Mouse (Mus musculus) liver, postnatal 0 days (tissue): Measurements from ENCODE around the gene Atp5d. TPM values are rescaled to one million over a fixed set of nuclear protein-coding genes. Genes with fewer than 3 reads are reported as not detected.

ENCODE experiments used
- ATAC-seq: fragments of 200-750 bp; cut with Nextera tagmentation; 2 replicates; pipeline ENCODE4 v1.8.0; 2017; ENCODE audit warnings: mild to moderate bottlenecking, moderate library complexity
- DNase-seq: peaks from one replicate; pipeline ENCODE4 v3.0.0-alpha.2; 2016
- H3K27ac ChIP-seq: fragments of 300-500 bp; sonication (generic); 2 replicates; pipeline ENCODE4 v1.5.1; 2014; ENCODE audit warnings: antibody characterized with exemption, moderate library complexity, mild to moderate bottlenecking, low read depth
- H3K27me3 ChIP-seq: fragments of 300-500 bp; sonication (generic); 2 replicates; pipeline ENCODE4 v1.6.1; 2014; ENCODE audit warnings: low read length, control low read depth, mixed read lengths; ENCODE audit not compliant: insufficient read depth
- H3K36me3 ChIP-seq: fragments of 300-500 bp; sonication (generic); replicated peaks from 2 replicates; pipeline ENCODE4 v1.6.1; 2014; ENCODE audit warnings: mild to moderate bottlenecking, control low read depth, low read length, moderate library complexity, mixed read lengths; ENCODE audit not compliant: insufficient read depth
- H3K4me1 ChIP-seq: fragments of 300-500 bp; sonication (generic); 2 replicates; pipeline ENCODE4 v1.6.1; 2014; ENCODE audit warnings: antibody characterized with exemption, mild to moderate bottlenecking, control low read depth; ENCODE audit not compliant: insufficient read depth
- H3K4me2 ChIP-seq: fragments of 300-500 bp; sonication (generic); 2 replicates; pipeline ENCODE4 v1.6.1; 2014; ENCODE audit warnings: low read depth, mild to moderate bottlenecking, low read length, moderate library complexity, mixed read lengths
- H3K4me3 ChIP-seq: fragments of 300-500 bp; sonication (generic); 2 replicates; pipeline ENCODE4 v1.5.1; 2014; ENCODE audit warnings: low read depth, low read length
- H3K9ac ChIP-seq: fragments of 300-500 bp; sonication (generic); replicated peaks from 2 replicates; pipeline ENCODE4 v1.6.1; 2014; ENCODE audit warnings: mild to moderate bottlenecking, moderate library complexity
- H3K9me3 ChIP-seq: fragments of 300-500 bp; sonication (generic); 2 replicates; pipeline ENCODE4 v1.6.1; 2016; ENCODE audit warnings: mild to moderate bottlenecking, control low read depth, low read length, mixed read lengths
- CTCF ChIP-seq: sonication (generic); IDR thresholded peaks from 2 replicates; pipeline ENCODE4 v1.5.1; 2016; ENCODE audit warnings: antibody characterized with exemption, low read depth
- EP300 ChIP-seq: IDR thresholded peaks from 2 replicates; pipeline ENCODE4 v1.6.1; 2016; ENCODE audit warnings: antibody characterized with exemption, low read depth, mild to moderate bottlenecking
- WGBS: fragments of 180-500 bp; shearing (Covaris S2); extraction: QIAGEN DNeasy Blood & Tissue Kit; methylation state at CpG from one replicate; pipeline ENCODE4 v1.1.7; 2014; ENCODE audit not compliant: insufficient replicate concordance; 5-methylcytosine and 5-hydroxymethylcytosine counted together
- polyA plus RNA-seq: library from polyadenylated mRNA; unstranded; fragments of >200 nt; fragmentation: Nextera tagmentation; extraction: Ambion mirVana; gene quantifications from 2 replicates; pipeline ENCODE4 v1.2.1, GENCODE M21; 2015

Atp5d gene
- polyA plus RNA-seq, 1 experiment from 2014 or later: 576 TPM

DNA sequence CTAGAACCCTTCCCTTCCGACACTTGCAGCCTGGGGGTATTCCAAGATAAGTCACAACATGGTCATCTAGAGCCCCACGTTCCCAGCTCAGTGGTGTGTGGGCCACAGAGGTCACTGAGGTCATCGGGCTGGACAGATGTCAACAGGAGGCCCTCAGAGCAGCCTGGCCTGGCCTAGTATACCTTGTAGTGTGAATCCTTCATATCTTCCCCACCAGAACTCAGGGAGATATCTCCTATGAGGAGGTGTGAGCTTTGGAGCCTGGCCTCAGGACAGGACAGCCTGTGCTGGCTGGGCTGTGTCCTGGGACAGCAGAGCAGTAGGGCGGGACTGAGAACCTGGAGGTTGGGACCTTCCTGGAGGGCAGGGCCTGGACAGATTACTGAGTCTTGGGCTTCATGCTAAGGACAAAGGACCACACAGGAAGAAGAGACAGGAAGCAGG lies 8.2 kb downstream of the Atp5d start:
- Histone ChIP-seq H3K27ac (peak overlapping the region; percentile 99), H3K9me3 (no peaks in the 10 kb centered on the region), H3K36me3 (peaks cover 29% of the 10 kb centered on the region), H3K27me3 (no peaks in the 10 kb centered on the region), H3K9ac (peak overlapping the region; percentile 70), H3K4me3 (no peak overlapping the region), H3K4me1 (peaks cover 45% of the 10 kb centered on the region), H3K4me2 (peak overlapping the region; percentile 96)
- ATAC-seq (no peak), DNase-seq (no peak)
- TF ChIP-seq CTCF: no peak
- 66% methylated on average over 4 of the region's 4 CpGs for WGBS

DNA sequence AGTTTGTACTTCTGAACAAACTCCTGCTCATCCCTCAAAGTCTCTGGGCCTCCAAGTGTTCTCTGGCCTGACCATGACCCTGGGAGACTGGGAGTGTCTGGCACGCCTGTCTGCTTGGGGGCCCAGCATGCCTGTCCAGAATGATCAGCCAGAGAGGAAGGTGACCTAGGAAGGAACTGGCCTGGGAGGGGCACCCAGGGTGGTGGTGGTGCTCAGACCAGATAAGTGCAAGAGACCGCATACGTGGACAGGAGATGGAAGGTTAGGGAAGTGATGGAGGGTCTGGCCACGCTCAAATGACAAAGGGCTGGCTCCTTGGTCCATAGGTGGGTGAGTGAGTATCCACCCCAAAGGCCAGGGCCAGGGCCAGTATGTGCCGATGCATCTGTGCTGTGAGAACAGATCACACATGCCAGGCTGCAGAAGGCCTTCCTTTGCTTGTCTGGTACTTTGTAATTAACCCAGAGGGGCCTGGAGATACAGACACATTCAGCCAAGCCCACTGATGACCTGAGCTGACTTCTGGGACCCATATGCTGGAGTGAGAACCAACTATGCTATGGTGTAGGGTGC lies 8.8 kb downstream of the Atp5d start:
- Histone ChIP-seq H3K27me3 (no peaks in the 10 kb centered on the region), H3K27ac (peak overlapping the region; percentile 99), H3K4me1 (peaks cover 49% of the 10 kb centered on the region), H3K4me3 (peak overlapping the region; percentile 90), H3K36me3 (peaks cover 30% of the 10 kb centered on the region), H3K9me3 (no peaks in the 10 kb centered on the region), H3K4me2 (peak overlapping the region; percentile 96), H3K9ac (peak overlapping the region; percentile 70)
- no peak for DNase-seq
- TF ChIP-seq EP300 (no peak), CTCF (no peak)
- 49% methylated on average over 5 of the region's 5 CpGs for WGBS
- ATAC-seq: no peak

GRCm38 (mm10) chr10:80147719-80148601 lies 9.5 kb downstream of the Atp5d start, which contains the start of gene Midn:
TSS of gene Midn (plus strand) at chr10:80148272.
- Histone ChIP-seq H3K4me1 (peaks cover 48% of the 10 kb centered on the region), H3K9me3 (no peaks in the 10 kb centered on the region), H3K27me3 (no peaks in the 10 kb centered on the region), H3K4me2 (peak within 1 kb of the TSS; percentile 96), H3K27ac (peak within 1 kb of the TSS; percentile 99), H3K36me3 (peaks cover 37% of the 10 kb centered on the region), H3K9ac (peak within 1 kb of the TSS; percentile 70), H3K4me3 (peak within 1 kb of the TSS; percentile 90)
- DNase-seq: peak; percentile 87
- TF ChIP-seq CTCF: peak; percentile 72
- TF ChIP-seq EP300: peak; percentile 10; the same call in 1 of the 2 replicates
- ATAC-seq: peak; percentile 32
- 0% methylated on average over 30 of the region's 42 CpGs for WGBS

- ATAC-seq (peak; percentile 58), DNase-seq (peak; percentile 94)
- Histone ChIP-seq H3K9me3 (no peaks in the 10 kb centered on the region), H3K4me2 (peak overlapping the region; percentile 96), H3K9ac (peak overlapping the region; percentile 70), H3K27me3 (no peaks in the 10 kb centered on the region), H3K27ac (peak overlapping the region; percentile 99), H3K4me3 (peak overlapping the region; percentile 90), H3K36me3 (peaks cover 41% of the 10 kb centered on the region), H3K4me1 (peaks cover 50% of the 10 kb centered on the region)
- peak; percentile 75 for TF ChIP-seq CTCF
- peak; percentile 55; the same call in 1 of the 2 replicates for TF ChIP-seq EP300
- WGBS: 5% methylated on average over 57 of the region's 57 CpGs
Observed at GRCm38 (mm10) chr10:80148610-80149290, 10.3 kb downstream of the Atp5d start.

GRCm38 (mm10) chr10:80149291-80150225 lies 11.1 kb downstream of the Atp5d start:
- TF ChIP-seq CTCF (no peak), EP300 (peak; percentile 11; the same call in 1 of the 2 replicates)
- H3K36me3 ChIP-seq: peaks cover 41% of the 10 kb centered on the region
- H3K9me3 ChIP-seq: no peaks in the 10 kb centered on the region
- DNase-seq (peak; percentile 95), ATAC-seq (peak; percentile 75)
- peak overlapping the region; percentile 99 for H3K27ac ChIP-seq
- peak overlapping the region; percentile 70 for H3K9ac ChIP-seq
- H3K4me2 ChIP-seq: peak overlapping the region; percentile 96
- H3K4me3 ChIP-seq: peak overlapping the region; percentile 90
- H3K27me3 ChIP-seq: no peaks in the 10 kb centered on the region
- under 1% methylated on average over 83 of the region's 88 CpGs for WGBS
- H3K4me1 ChIP-seq: peaks cover 58% of the 10 kb centered on the region
